Mouse (Mus musculus) heart, postnatal 36 days (tissue): Measurements from ENCODE around the gene Frmpd2. TPM values are rescaled to one million over a fixed set of nuclear protein-coding genes. Genes with fewer than 3 reads are reported as not detected.
"Not testable (repeated sequence)": the region's sequence is repeated elsewhere in the genome, so short reads cannot be mapped to it uniquely, and the experiment has no call there.

Experiments
- DNase-seq, 2 experiments: peaks; one replicate each; pipeline ENCODE4 v3.0.0; 2021 to 2022
- intact Hi-C: fragments of 180-260 bp; cut with DNase I; formaldehyde crosslinking; loops from one replicate; pipeline ENCODE4 v1.15.1; 2025
- total RNA-seq, 2 experiments: library from RNA; stranded (reverse); gene quantifications; 2 replicates each; pipeline ENCODE4 v1.2.3; 2021

Frmpd2 gene
- total RNA-seq, result not detected

- intact Hi-C loops, result no loop called here
Measured at GRCm38 (mm10) chr14:33471331-33471730, at the start of gene Frmpd2. Frmpd2 (plus strand) TSS chr14:33471696.

DNA sequence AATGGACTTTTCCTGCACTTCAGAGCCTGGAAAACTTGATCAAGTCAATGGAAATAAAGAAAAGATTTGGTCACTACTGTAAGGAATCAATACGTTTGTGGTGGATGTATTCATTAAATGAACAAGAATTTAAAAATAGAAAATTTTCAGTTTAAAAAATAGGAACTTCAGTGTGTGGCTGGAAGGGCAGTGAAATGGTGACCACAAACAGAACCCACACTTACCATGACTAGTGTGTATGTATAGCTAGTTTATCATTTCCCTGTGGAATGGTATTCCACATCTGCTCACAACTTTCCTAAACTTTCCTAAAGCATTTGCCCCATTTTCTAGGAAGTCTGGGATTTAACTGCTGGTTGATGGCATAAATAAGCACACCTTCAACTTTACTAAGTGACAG lies 48.5 kb upstream of the Frmpd2 start:
- no peak for DNase-seq
- intact Hi-C loops, result no loop called here

More at GRCm38 (mm10) chr14:33471331-33471730, at the start of gene Frmpd2:
- no peak for DNase-seq

- intact Hi-C loops, result no loop called here
- no peak for DNase-seq
Measured at GRCm38 (mm10) chr14:33424124-33424523, 47.4 kb upstream of the Frmpd2 start.

- intact Hi-C loops, result not testable (repeated sequence)
Measured at GRCm38 (mm10) chr14:33432485-33432884, 39.0 kb upstream of the Frmpd2 start.

DNA sequence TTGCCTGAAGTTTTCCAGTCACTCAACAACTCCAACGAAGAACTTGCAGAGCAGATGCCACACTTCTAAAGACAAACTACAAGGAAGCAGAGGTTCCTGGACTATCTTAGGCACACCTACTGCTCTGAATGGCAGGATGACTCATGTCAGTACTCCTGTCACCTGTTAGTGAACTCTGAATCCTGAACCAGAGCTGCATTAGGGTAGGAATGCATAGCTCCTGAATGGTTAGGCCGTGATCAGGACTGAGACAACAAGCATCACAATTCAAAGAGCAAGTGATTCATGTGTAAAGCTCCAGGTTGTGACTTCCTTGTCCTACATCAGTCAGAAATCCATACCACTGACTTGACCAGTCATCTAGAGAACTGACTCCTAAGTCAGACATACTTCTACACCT lies 27.7 kb upstream of the Frmpd2 start:
- intact Hi-C loops, result no loop called here
- no peak for DNase-seq

More at GRCm38 (mm10) chr14:33432485-33432884, 39.0 kb upstream of the Frmpd2 start:
- not testable (repeated sequence) for DNase-seq

GRCm38 (mm10) chr14:33445962-33446361 lies 25.5 kb upstream of the Frmpd2 start:
- DNase-seq, result no peak
- intact Hi-C loops, result no loop called here

GRCm38 (mm10) chr14:33446561-33447023 lies 24.9 kb upstream of the Frmpd2 start:
- intact Hi-C loops, result no loop called here
- DNase-seq, result no peak

GRCm38 (mm10) chr14:33447027-33447569 lies 24.4 kb upstream of the Frmpd2 start, which contains the start of gene Mapk8:
Mapk8 (minus strand) TSS chr14:33447158.
- intact Hi-C loops, result no loop called here
- DNase-seq, result peak; percentile 98 to 99

DNA sequence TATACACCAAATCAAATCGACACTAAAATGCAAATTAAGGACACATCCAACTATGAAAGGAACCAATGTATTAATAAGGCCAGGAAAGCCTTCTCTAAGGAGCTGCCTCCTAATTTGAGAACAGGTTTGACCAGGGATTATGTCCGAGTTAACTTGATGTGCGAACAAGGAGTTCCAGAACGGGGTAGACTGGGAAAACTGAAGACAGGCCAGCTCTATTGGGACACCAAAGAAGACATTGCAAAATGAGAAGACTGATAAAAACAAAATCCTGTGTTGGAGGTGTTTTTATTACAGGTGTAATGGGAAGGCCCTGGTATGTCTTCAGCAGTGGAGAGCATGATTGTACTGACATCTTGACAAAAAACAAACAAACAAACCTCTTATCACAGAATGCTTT lies 23.2 kb upstream of the Frmpd2 start:
- intact Hi-C loops, result no loop called here
- no peak for DNase-seq

DNA sequence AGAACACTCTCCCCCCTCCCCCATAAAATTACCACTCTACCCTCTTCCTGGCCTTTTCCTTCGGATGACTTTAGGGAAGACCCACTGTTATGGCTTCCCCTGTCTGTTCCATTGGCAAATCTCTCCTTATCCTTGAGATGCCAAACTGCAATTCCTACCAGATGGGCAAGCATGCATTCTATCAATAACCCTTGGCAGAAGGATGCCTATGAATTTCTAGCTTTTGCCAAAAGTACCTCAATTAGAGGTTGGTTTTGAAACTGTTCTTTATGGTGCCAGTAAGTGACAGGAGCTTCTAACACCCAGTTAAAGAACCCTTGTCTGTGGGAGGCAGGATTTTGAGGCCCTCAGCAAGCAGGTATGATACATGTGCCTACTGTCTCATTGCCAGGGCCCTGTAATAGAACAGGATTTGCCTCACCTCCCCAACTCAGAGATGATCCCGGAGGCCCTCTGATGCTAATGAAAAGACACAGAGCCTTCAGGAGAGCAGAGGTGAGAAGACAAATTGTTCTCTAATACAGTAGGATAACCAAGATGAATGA lies 22.1 kb upstream of the Frmpd2 start:
- DNase-seq, result no peak
- intact Hi-C loops, result no loop called here

GRCm38 (mm10) chr14:33450331-33450730 lies 21.2 kb upstream of the Frmpd2 start:
- no peak for DNase-seq
- intact Hi-C loops, result no loop called here

GRCm38 (mm10) chr14:33463658-33464057 lies 7.8 kb upstream of the Frmpd2 start:
- intact Hi-C loops, result no loop called here
- DNase-seq, result no peak

- intact Hi-C loops, result no loop called here
- no peak for DNase-seq
Measured at GRCm38 (mm10) chr14:33467766-33468165, 3.7 kb upstream of the Frmpd2 start.

- DNase-seq, result no peak
- intact Hi-C loops, result no loop called here
Measured at GRCm38 (mm10) chr14:33474461-33474860, 3.0 kb downstream of the Frmpd2 start.

- DNase-seq, result no peak
- intact Hi-C loops, result no loop called here
Measured at GRCm38 (mm10) chr14:33476094-33476760, 4.7 kb downstream of the Frmpd2 start.

- no peak for DNase-seq
- intact Hi-C loops, result no loop called here
Measured at GRCm38 (mm10) chr14:33481991-33482390, 10.5 kb downstream of the Frmpd2 start.

DNA sequence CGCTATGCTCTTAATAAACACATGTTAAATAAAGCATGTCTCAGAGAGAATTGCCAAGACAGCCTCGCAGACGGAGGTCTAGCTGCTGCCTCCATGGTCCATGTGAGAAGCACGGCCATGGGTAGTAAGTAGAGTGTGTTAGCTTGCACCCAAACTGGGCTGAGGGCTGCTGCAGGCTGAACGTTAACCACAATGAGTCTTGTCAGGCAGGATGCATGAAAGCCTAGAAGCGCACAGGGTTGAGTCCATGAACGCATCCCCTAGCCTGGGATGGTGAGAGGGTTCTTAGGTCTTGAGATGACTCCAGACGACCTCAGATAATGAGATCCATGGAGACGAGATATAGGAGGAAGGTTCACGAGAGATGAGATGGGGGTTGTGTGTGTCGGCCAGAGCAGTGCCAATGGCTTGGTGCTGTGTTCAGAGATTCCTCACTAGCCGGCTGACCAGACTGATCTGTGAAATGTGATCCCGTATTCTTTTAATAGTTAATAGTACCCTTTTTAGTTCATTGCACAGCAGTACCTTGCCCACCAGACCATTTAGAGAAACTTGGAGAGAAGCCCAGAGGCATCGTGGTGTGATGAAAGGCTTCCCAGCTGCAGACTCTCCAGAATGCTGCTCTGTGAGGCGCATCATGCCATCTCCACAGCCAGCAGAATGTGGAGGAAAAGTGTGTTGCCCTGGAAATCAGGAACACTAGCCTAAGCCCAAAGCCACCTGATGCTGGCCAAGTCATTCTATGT lies 16.5 kb downstream of the Frmpd2 start:
- DNase-seq, result no peak
- intact Hi-C loops, result no loop called here

GRCm38 (mm10) chr14:33495226-33495625 lies 23.7 kb downstream of the Frmpd2 start:
- DNase-seq, result no peak

GRCm38 (mm10) chr14:33497418-33497817 lies 25.9 kb downstream of the Frmpd2 start:
- DNase-seq, result peak in 1 of 2 experiments; percentile 23
- intact Hi-C loops, result no loop called here

More at GRCm38 (mm10) chr14:33495226-33495625, 23.7 kb downstream of the Frmpd2 start:
- intact Hi-C loops, result no loop called here

DNA sequence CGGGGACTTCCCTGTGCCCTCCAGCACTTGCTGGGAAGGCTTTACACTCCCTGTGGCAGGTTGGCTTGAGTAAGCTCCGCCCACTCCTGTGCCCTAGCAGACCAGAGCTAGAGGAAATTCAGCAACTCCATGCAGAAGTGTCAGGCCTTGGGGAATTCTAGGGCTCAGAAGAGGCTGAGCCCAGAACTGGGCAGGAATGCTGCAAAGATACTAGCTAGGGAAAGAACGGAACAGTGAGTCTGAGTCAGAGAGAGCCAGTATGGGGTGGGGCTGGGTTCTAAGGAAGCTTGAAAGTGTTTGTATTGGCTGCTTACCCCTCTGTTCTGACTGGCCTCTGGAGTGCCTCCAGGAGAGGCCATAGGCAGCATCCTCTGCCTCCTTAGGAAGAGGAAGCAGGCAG lies 27.4 kb downstream of the Frmpd2 start:
- intact Hi-C loops, result no loop called here
- DNase-seq, result peak; percentile 34 to 43

DNA sequence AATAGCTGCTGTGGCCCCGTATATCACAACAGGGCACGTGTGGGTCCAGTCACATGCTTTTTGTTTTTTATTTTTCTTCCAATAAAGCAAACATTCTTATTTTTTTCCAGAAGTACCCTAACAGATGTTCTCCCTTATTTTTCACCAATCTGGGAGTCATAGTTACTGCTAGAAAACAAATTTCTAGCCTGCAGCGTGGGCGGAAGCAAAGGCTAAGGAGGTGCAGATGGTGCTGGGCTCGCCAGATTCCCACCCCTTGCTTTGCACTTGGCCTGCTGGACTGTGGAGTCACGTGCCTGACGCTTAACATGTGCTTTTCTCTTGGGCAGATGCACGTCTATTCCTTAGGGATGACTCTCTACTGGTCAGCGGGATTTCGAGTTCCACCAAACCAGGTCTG lies 29.1 kb downstream of the Frmpd2 start:
- peak; percentile 27 to 37 for DNase-seq
- intact Hi-C loops, result no loop called here
